Mouse (Mus musculus): Measurements from ENCODE around the gene Acot6. TPM values are rescaled to one million over a fixed set of nuclear protein-coding genes. Genes with fewer than 3 reads are reported as not detected.
"Not testable (repeated sequence)": the region's sequence is repeated elsewhere in the genome, so short reads cannot be mapped to it uniquely, and the experiment has no call there.

The Acot6 gene
- 4.7 and 5.8 TPM in 2 replicates for total RNA-seq (2014; rRNA removed)
- 1.4 and 1.7 TPM in 2 replicates for polyA plus RNA-seq (2015; fragmentation: Nextera tagmentation; extraction: Ambion mirVana)

DNA sequence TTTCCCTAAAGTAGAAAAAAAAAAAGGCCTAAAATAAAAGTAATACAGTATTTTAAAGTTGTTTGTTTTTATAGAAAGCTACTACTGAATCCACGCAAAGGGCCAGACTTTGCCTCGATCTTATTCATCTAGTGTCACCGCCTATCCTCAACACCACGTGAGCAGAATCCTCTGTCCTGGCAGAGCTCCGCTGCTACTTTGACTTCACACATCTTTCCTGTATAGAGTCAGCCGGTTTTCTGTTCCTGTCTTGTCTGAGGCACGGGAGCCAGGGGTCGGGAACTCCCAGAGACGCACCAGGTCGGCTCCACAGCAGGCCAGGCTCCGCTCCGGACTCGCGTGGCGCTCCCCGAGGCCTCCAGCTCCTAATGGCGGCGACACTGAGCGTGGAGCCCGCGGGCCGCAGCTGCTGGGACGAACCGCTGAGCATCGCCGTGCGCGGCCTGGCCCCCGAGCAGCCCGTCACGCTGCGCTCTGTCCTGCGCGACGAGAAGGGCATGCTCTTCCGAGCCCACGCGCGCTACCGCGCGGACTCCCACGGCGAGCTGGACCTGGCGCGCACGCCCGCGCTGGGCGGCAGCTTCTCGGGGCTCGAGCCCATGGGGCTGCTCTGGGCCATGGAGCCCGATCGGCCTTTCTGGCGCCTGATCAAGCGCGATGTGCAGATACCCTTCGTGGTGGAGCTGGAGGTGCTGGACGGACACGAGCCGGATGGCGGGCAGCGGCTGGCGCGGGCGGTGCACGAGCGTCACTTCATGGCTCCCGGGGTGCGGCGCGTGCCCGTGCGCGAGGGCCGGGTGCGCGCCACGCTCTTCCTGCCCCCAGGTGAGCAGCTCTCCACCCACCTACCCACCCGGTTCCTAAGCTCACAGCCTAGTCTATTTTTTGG, at the start of gene Acot6:
TSS of gene Acot6 (plus strand) at position 51 of the 889 bp plus-strand sequence.
- H3K4me1 ChIP-seq (ENCODE audit: insufficient read depth, low read length); H3K9me3 ChIP-seq (ENCODE audit: low read length); H3K36me3 ChIP-seq (ENCODE audit: insufficient read depth, low read length); H3K27me3 ChIP-seq (ENCODE audit: insufficient read depth, low read length): not testable (repeated sequence)
- H3K27ac ChIP-seq (ENCODE audit: low read depth, low read length), result peak within 1 kb of the TSS; percentile 63
- H3K4me2 ChIP-seq (ENCODE audit: low read depth, low read length, poor library complexity, severe bottlenecking), result peak within 1 kb of the TSS; percentile 66
- ATAC-seq (ENCODE audit: low FRiP score), result peak; percentile 79
- WGBS, result under 1% methylated on average over 62 of the region's 80 CpGs
- peak within 1 kb of the TSS; percentile 50 for H3K4me3 ChIP-seq (ENCODE audit: low read depth, low read length)
- peak; percentile 16; the same call in 1 of the 2 replicates for TF ChIP-seq CTCF (IDR thresholded peaks at IDR 0.05)
- peak within 1 kb of the TSS; percentile 61 for H3K9ac ChIP-seq (replicated peaks; ENCODE audit: low read length, poor library complexity, severe bottlenecking)
- peak; percentile 68 for DNase-seq (ENCODE audit: low spot score)

GRCm38 (mm10) chr12:84050744-84051143, 49.7 kb upstream of the Acot6 start:
- H3K27ac ChIP-seq (ENCODE audit: low read depth, low read length); H3K4me3 ChIP-seq (ENCODE audit: low read depth, low read length); H3K36me3 ChIP-seq (ENCODE audit: insufficient read depth, low read length); H3K4me2 ChIP-seq (ENCODE audit: low read depth, low read length, poor library complexity, severe bottlenecking); H3K9me3 ChIP-seq (ENCODE audit: low read length); H3K4me1 ChIP-seq (ENCODE audit: insufficient read depth, low read length); H3K9ac ChIP-seq (replicated peaks; ENCODE audit: low read length, poor library complexity, severe bottlenecking); DNase-seq (ENCODE audit: low spot score); ATAC-seq (ENCODE audit: low FRiP score); H3K27me3 ChIP-seq (ENCODE audit: insufficient read depth, low read length): not testable (repeated sequence)
- 89% methylated on average over 5 of the region's 5 CpGs for WGBS

DNA sequence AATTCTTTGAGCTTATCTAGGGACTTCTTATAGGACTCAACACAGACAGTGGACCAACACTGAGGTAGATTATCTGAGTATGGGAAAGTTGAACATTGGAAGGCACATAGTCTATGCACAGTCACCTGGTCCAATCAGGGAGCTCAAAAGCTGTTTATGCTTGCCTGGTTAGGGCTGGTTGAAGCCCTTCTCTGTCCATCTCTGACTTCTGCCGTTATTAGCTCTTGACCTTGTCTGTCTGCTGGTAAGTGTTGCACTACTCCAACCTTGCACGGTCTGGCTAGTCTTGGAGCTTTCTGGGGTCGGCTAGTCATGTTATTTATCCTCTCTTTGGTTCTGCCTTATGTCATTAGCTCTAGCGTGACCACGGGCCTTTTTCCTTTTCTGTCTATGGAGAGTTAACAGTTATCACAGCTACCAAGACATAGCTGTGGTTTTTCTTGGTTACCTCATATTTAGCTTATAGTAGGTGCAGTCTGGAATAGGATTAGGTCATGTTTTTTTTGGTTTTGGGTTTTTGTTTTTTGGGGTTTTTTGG, 48.4 kb upstream of the Acot6 start, which contains the start of gene Acot3:
TSS of gene Acot3 (plus strand) at position 208 of the 538 bp plus-strand sequence.
- TF ChIP-seq CTCF (IDR thresholded peaks at IDR 0.05), result no peak
- 0 out of 2 replicates have a peak, but pooled peaks cover 3% of the 10 kb centered on the region for H3K27me3 ChIP-seq (ENCODE audit: insufficient read depth, low read length)
- H3K36me3 ChIP-seq (ENCODE audit: insufficient read depth, low read length), result no peaks in the 10 kb centered on the region
- no peak for DNase-seq (ENCODE audit: low spot score)
- WGBS, result 66% methylated on average over 5 of the region's 5 CpGs
- H3K4me3 ChIP-seq (ENCODE audit: low read depth, low read length), result peak within 1 kb of the TSS; percentile 41
- no peak for ATAC-seq (ENCODE audit: low FRiP score)
- H3K4me1 ChIP-seq (ENCODE audit: insufficient read depth, low read length), result no peaks in the 10 kb centered on the region
- H3K4me2 ChIP-seq (ENCODE audit: low read depth, low read length, poor library complexity, severe bottlenecking), result peak within 1 kb of the TSS; percentile 63
- H3K27ac ChIP-seq (ENCODE audit: low read depth, low read length), result no peak within 1 kb of the TSS
- H3K9me3 ChIP-seq (ENCODE audit: low read length), result no peaks in the 10 kb centered on the region
- H3K9ac ChIP-seq (replicated peaks; ENCODE audit: low read length, poor library complexity, severe bottlenecking), result no peak within 1 kb of the TSS

- Histone ChIP-seq H3K9ac (replicated peaks; ENCODE audit: low read length, poor library complexity, severe bottlenecking) (no peak overlapping the region), H3K4me2 (ENCODE audit: low read depth, low read length, poor library complexity, severe bottlenecking) (peak overlapping the region; percentile 63), H3K36me3 (ENCODE audit: insufficient read depth, low read length) (no peaks in the 10 kb centered on the region), H3K4me3 (ENCODE audit: low read depth, low read length) (peak overlapping the region; percentile 41), H3K4me1 (ENCODE audit: insufficient read depth, low read length) (no peaks in the 10 kb centered on the region), H3K27me3 (ENCODE audit: insufficient read depth, low read length) (0 out of 2 replicates have a peak, but pooled peaks cover 3% of the 10 kb centered on the region), H3K27ac (ENCODE audit: low read depth, low read length) (no peak overlapping the region), H3K9me3 (ENCODE audit: low read length) (no peaks in the 10 kb centered on the region)
- ATAC-seq (ENCODE audit: low FRiP score) (no peak), DNase-seq (ENCODE audit: low spot score) (no peak)
- WGBS, result 84% methylated on average over 7 of the region's 7 CpGs
- TF ChIP-seq CTCF (IDR thresholded peaks at IDR 0.05), result no peak
Observed at GRCm38 (mm10) chr12:84052609-84053008, 47.8 kb upstream of the Acot6 start.

GRCm38 (mm10) chr12:84053173-84053572, 47.3 kb upstream of the Acot6 start:
- Histone ChIP-seq H3K27me3 (ENCODE audit: insufficient read depth, low read length) (0 out of 2 replicates have a peak, but pooled peaks cover 3% of the 10 kb centered on the region), H3K27ac (ENCODE audit: low read depth, low read length) (no peak overlapping the region), H3K9me3 (ENCODE audit: low read length) (no peaks in the 10 kb centered on the region), H3K4me3 (ENCODE audit: low read depth, low read length) (peak overlapping the region; percentile 41), H3K4me1 (ENCODE audit: insufficient read depth, low read length) (no peaks in the 10 kb centered on the region), H3K9ac (replicated peaks; ENCODE audit: low read length, poor library complexity, severe bottlenecking) (0 out of 2 replicates have a peak overlapping the region, but pooled peaks have one; percentile 36), H3K36me3 (ENCODE audit: insufficient read depth, low read length) (no peaks in the 10 kb centered on the region), H3K4me2 (ENCODE audit: low read depth, low read length, poor library complexity, severe bottlenecking) (peak overlapping the region; percentile 63)
- 4% methylated on average over 16 of the region's 16 CpGs for WGBS
- no peak for ATAC-seq (ENCODE audit: low FRiP score)
- TF ChIP-seq CTCF (IDR thresholded peaks at IDR 0.05), result no peak
- DNase-seq (ENCODE audit: low spot score), result no peak

All from midbrain, postnatal 0 days (tissue).